8 mouse cellular contexts compared by ENCODE assay signal in genomic region chr12:110484824-110485584, GRCm38 (mm10). TPM values are rescaled to one million over a fixed set of nuclear protein-coding genes. Genes with fewer than 3 reads are reported as not detected.
DNase-seq lines count a peak whose midpoint lies in the region; ATAC-seq and TF ChIP-seq lines count a peak whose summit lies in the region.

No protein-coding gene starts in this region.

- 4% methylated on average over 17 of the region's 17 CpGs for WGBS in cerebellum, adult 2 months
- 4% methylated on average over 17 of the region's 17 CpGs for WGBS in thymus, adult 2 months
- WGBS in midbrain, embryonic 15.5 days = 2% methylated on average over 17 of the region's 17 CpGs

- peaks cover 10% of the 10 kb centered on the region for H3K4me1 ChIP-seq in cerebellum, adult 2 months (ENCODE audit: control insufficient read depth, insufficient read depth, low read length)
- H3K4me1 ChIP-seq in thymus, adult 2 months (replicated peaks; ENCODE audit: control insufficient read depth, insufficient read depth, low read length) = peaks cover 53% of the 10 kb centered on the region
- H3K4me1 ChIP-seq in midbrain, embryonic 15.5 days = peaks cover 38% of the 10 kb centered on the region

- TF ChIP-seq POLR2A in cerebellum, adult 2 months (IDR thresholded peaks at IDR 0.05; ENCODE audit: borderline replicate concordance, insufficient read depth, low read length) = no peak
- TF ChIP-seq POLR2A in thymus, adult 2 months (IDR thresholded peaks at IDR 0.05; ENCODE audit: control insufficient read depth, extremely low read depth, insufficient read depth, low read length, poor library complexity) = no peak; the same call in 1 of the 2 replicates

- no peaks in the 10 kb centered on the region for H3K36me3 ChIP-seq in thymus, adult 2 months (ENCODE audit: control insufficient read depth, insufficient read depth, low read length)
- 0 out of 2 replicates have a peak, but pooled peaks cover 4% of the 10 kb centered on the region for H3K36me3 ChIP-seq in midbrain, embryonic 15.5 days (replicated peaks)

- peak overlapping the region; percentile 85 for H3K4me2 ChIP-seq in midbrain, embryonic 15.5 days

- no peak for TF ChIP-seq CTCF in cerebellum, adult 2 months (IDR thresholded peaks at IDR 0.05; ENCODE audit: borderline replicate concordance, insufficient read depth, low read depth, low read length)
- no peak for TF ChIP-seq CTCF in thymus, adult 2 months (IDR thresholded peaks at IDR 0.05; ENCODE audit: borderline replicate concordance, control insufficient read depth, extremely low read depth, insufficient read depth, low read length, poor library complexity)

- no peak for DNase-seq in cerebellum, adult 2 months
- DNase-seq in cerebellum, adult 11-12 months = no peak
- no peak for DNase-seq in thymus, adult 2 months
- no peak for DNase-seq in thymus, postnatal 4 days
- DNase-seq in cerebellum, adult 9-11 months = no peak
- DNase-seq in layer of hippocampus, adult 11-12 months (ENCODE audit: low spot score) = no peak

- no peaks in the 10 kb centered on the region for H3K9me3 ChIP-seq in midbrain, embryonic 15.5 days

- H3K27ac ChIP-seq in cerebellum, adult 2 months (ENCODE audit: insufficient read depth, low read length) = peak overlapping the region; percentile 60
- peak overlapping the region; percentile 99 for H3K27ac ChIP-seq in thymus, adult 2 months (ENCODE audit: control insufficient read depth, insufficient read depth, low read length)
- peak overlapping the region; percentile 97 for H3K27ac ChIP-seq in midbrain, embryonic 15.5 days

- peak overlapping the region; percentile 75 for H3K9ac ChIP-seq in midbrain, embryonic 15.5 days

- ATAC-seq in inflammation-experienced regulatory T-cells, adult 6 months = peak; percentile 4
- peak; percentile 45 for ATAC-seq in midbrain, embryonic 15.5 days (replicated peaks)

- H3K4me3 ChIP-seq in cerebellum, adult 2 months (replicated peaks; ENCODE audit: insufficient read depth, low read depth, low read length) = peak overlapping the region; percentile 85
- H3K4me3 ChIP-seq in thymus, adult 2 months (ENCODE audit: control insufficient read depth, insufficient read depth, low read length) = peak overlapping the region; percentile 89
- peak overlapping the region; percentile 69 for H3K4me3 ChIP-seq in midbrain, embryonic 15.5 days

- H3K27me3 ChIP-seq in cerebellum, adult 2 months (ENCODE audit: control insufficient read depth, insufficient read depth, low read length) = no peaks in the 10 kb centered on the region
- no peaks in the 10 kb centered on the region for H3K27me3 ChIP-seq in thymus, adult 2 months (ENCODE audit: control insufficient read depth, insufficient read depth, low read length)
- no peaks in the 10 kb centered on the region for H3K27me3 ChIP-seq in midbrain, embryonic 15.5 days (replicated peaks)

RNA-seq across cellular contexts. Expression of gene Ppp2r5c, which starts 38.1 kb away (rescaled TPM):
- 117 and 136 TPM in 2 replicates for polyA plus RNA-seq in cerebellum, adult 2 months (2012; rRNA removed)
- polyA plus RNA-seq in thymus, adult 2 months (2012; rRNA removed) = 83.1 and 83.7 TPM in 2 replicates
- polyA plus RNA-seq in inflammation-experienced regulatory T-cells, adult 6 months (2017; shearing (Covaris generic)) = 100 to 1,000 TPM; 506 to 623 (median 523) TPM
- polyA plus RNA-seq in midbrain, embryonic 15.5 days (2015; fragmentation: Nextera tagmentation; extraction: Ambion mirVana) = 142 and 149 TPM in 2 replicates
